In genomic region chr14:55716271-55716670, GRCm38 (mm10) we compare ENCODE assay signal across 14 mouse cellular contexts. TPM values are rescaled to one million over a fixed set of nuclear protein-coding genes. Genes with fewer than 3 reads are reported as not detected.
"Had no signal": no experiment of that assay in that cellular context is flagged by ENCODE, and none has a peak within 500 bp of the region (broad histone marks: within the 10 kb centered on the region; RNA-seq: fewer than 3 reads in every experiment).

No protein-coding gene starts in this region.

- H3K4me3 ChIP-seq: left cerebral cortex, adult 2 months; limb, embryonic 15.5 days; liver, embryonic 12.5 days; midbrain, embryonic 10.5 days; midbrain, embryonic 15.5 days; neural tube, embryonic 12.5 days had no signal

- H3K9ac ChIP-seq: limb, embryonic 15.5 days; liver, embryonic 12.5 days; lung, embryonic 14.5 days; midbrain, embryonic 15.5 days; neural tube, embryonic 12.5 days had no signal

- H3K9me3 ChIP-seq: limb, embryonic 15.5 days; liver, embryonic 12.5 days; midbrain, embryonic 10.5 days; midbrain, embryonic 15.5 days; neural tube, embryonic 12.5 days had no signal

- H3K36me3 ChIP-seq: midbrain, embryonic 15.5 days had no signal

- H3K4me2 ChIP-seq: limb, embryonic 15.5 days; liver, embryonic 12.5 days; lung, embryonic 14.5 days; midbrain, embryonic 15.5 days; neural tube, embryonic 12.5 days had no signal

- ATAC-seq: inflammation-experienced regulatory T-cells, adult 6 months; intestine, postnatal 0 days; liver, embryonic 12.5 days; midbrain, embryonic 15.5 days had no signal

- DNase-seq: lung, embryonic 14.5 days; lung, postnatal 10 days; lung, postnatal 4 days; spleen, adult 18-20 months; thymus, adult 2 months; thymus, postnatal 36 days had no signal

- H3K27ac ChIP-seq: left cerebral cortex, adult 2 months; limb, embryonic 15.5 days; liver, embryonic 12.5 days; midbrain, embryonic 10.5 days; midbrain, embryonic 15.5 days; neural tube, embryonic 12.5 days had no signal

RNA-seq across cellular contexts. Expression of gene Tgm1, which starts 2.5 kb away (rescaled TPM):
- total RNA-seq: left cerebral cortex, adult 2 months had no signal
- polyA plus RNA-seq: inflammation-experienced regulatory T-cells, adult 6 months had no signal
